In the genomic region with DNA sequence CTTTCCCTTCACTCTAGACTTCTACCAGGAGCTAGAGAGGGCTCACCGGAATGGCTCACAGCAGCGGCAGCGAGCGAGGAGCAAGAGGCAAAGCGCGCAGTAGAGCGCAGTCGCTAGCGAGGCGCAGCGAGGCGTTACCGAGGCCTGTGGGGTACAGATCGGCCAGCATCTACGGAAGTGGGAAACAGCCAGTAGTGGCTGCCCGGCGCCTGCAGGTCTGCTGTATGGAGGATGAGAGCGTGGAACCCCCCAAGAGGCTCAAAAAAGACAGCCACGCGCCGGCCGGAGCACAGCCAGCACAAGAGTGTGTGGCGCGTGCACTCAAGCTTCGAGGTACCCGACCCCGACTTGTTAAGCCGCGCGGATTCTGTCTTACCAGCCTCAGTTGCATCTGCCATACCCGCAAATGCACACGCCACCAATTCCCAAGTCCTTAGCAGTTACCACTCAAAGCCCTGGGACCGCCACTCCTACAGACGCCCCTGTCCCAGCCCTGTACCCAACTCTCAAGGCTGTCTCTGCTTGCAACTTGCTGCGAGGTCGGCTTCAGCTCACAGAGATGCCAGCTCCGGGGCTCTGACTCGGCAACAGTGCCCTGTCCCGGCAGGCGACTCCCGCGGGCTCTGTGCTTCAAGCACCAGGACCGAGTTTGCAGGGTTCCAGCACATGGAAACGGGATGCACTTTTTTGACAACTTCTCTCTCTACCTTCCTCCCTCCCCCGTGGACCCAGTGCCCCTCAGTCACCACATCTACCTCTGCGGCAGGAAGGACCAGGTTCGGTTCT, we compare ENCODE assay signal across 9 mouse cellular contexts. TPM values are rescaled to one million over a fixed set of nuclear protein-coding genes. Genes with fewer than 3 reads are reported as not detected.
A peak's percentile ranks its signal among the peaks of the same experiment; 100 is the strongest.
DNase-seq lines count a peak whose midpoint lies in the region; ATAC-seq lines count a peak whose summit lies in the region.
"Had no signal": no experiment of that assay in that cellular context is flagged by ENCODE, and none has a peak within 500 bp of the region (broad histone marks: within the 10 kb centered on the region; RNA-seq: fewer than 3 reads in every experiment).

No protein-coding gene starts in this region.

- peak; percentile 79 for ATAC-seq in kidney, embryonic 14.5 days (ENCODE audit: low FRiP score, low TSS enrichment)
- peak; percentile 25; the same call in 1 of the 2 replicates for ATAC-seq in common myeloid progenitor, adult 5-6 weeks (replicated peaks; ENCODE audit: low read depth, poor library complexity, severe bottlenecking)
- no peak for ATAC-seq in heart, embryonic 16.5 days (replicated peaks; ENCODE audit: extremely low read depth, insufficient read depth, low FRiP score)
- peak; percentile 37; the same call in 1 of the 2 replicates for ATAC-seq in limb, embryonic 11.5 days (ENCODE audit: insufficient number of reproducible peaks, low FRiP score, low TSS enrichment, low read depth)
- peak; percentile 65 for ATAC-seq in neural tube, embryonic 15.5 days (ENCODE audit: low FRiP score)
- no peak for ATAC-seq in inflammation-experienced regulatory T-cells, adult 6 months

- WGBS in kidney, embryonic 14.5 days, result under 1% methylated on average over 47 of the region's 47 CpGs
- under 1% methylated on average over 47 of the region's 47 CpGs for WGBS in heart, embryonic 16.5 days
- under 1% methylated on average over 47 of the region's 47 CpGs for WGBS in limb, embryonic 11.5 days
- WGBS in neural tube, embryonic 15.5 days, result under 1% methylated on average over 47 of the region's 47 CpGs

- no peaks in the 10 kb centered on the region for H3K36me3 ChIP-seq in kidney, embryonic 14.5 days (ENCODE audit: control insufficient read depth, insufficient read depth, low read length)
- H3K36me3 ChIP-seq in heart, embryonic 16.5 days (ENCODE audit: control insufficient read depth, insufficient read depth), result no peaks in the 10 kb centered on the region
- H3K36me3 ChIP-seq in limb, embryonic 11.5 days (ENCODE audit: control insufficient read depth, insufficient read depth, low read length), result no peaks in the 10 kb centered on the region
- no peaks in the 10 kb centered on the region; the same call in 1 of the 2 replicates for H3K36me3 ChIP-seq in neural tube, embryonic 15.5 days

- H3K4me2 ChIP-seq in kidney, embryonic 14.5 days (replicated peaks; ENCODE audit: low read depth, low read length), result peak overlapping the region; percentile 83
- H3K4me2 ChIP-seq in heart, embryonic 16.5 days (ENCODE audit: low read depth, low read length), result peak overlapping the region; percentile 89
- peak overlapping the region; percentile 96 for H3K4me2 ChIP-seq in limb, embryonic 11.5 days (ENCODE audit: low read depth, severe bottlenecking)
- H3K4me2 ChIP-seq in neural tube, embryonic 15.5 days, result peak overlapping the region; percentile 96

- DNase-seq in kidney, adult 11 months, result no peak
- DNase-seq in limb, embryonic 11.5 days (ENCODE audit: low spot score), result peak; percentile 72
- no peak for DNase-seq in thymus, postnatal 0 days (ENCODE audit: low spot score)

- H3K27me3 ChIP-seq in kidney, embryonic 14.5 days (ENCODE audit: control insufficient read depth, insufficient read depth, low read length), result peaks cover 42% of the 10 kb centered on the region
- peaks cover 53% of the 10 kb centered on the region for H3K27me3 ChIP-seq in heart, embryonic 16.5 days (ENCODE audit: control insufficient read depth, insufficient read depth, low read length)
- H3K27me3 ChIP-seq in limb, embryonic 11.5 days (ENCODE audit: control insufficient read depth, insufficient read depth, low read length), result peaks cover 12% of the 10 kb centered on the region; the same call in 1 of the 2 replicates
- peaks cover 18% of the 10 kb centered on the region for H3K27me3 ChIP-seq in neural tube, embryonic 15.5 days (replicated peaks)

- H3K9ac ChIP-seq in kidney, embryonic 14.5 days (ENCODE audit: low read depth, low read length), result peak overlapping the region; percentile 37; the same call in 1 of the 2 replicates
- H3K9ac ChIP-seq in heart, embryonic 16.5 days (ENCODE audit: low read length), result no peak overlapping the region; the same call in 1 of the 2 replicates
- peak overlapping the region; percentile 64 for H3K9ac ChIP-seq in limb, embryonic 11.5 days (ENCODE audit: low read length)
- H3K9ac ChIP-seq in neural tube, embryonic 15.5 days (replicated peaks), result peak overlapping the region; percentile 55

- H3K27ac ChIP-seq in kidney, embryonic 14.5 days (ENCODE audit: low read depth, low read length), result no peak overlapping the region
- no peak overlapping the region for H3K27ac ChIP-seq in heart, embryonic 16.5 days (ENCODE audit: low read length)
- no peak overlapping the region for H3K27ac ChIP-seq in limb, embryonic 11.5 days (replicated peaks; ENCODE audit: low read depth, low read length)
- no peak overlapping the region for H3K27ac ChIP-seq in neural tube, embryonic 15.5 days (replicated peaks)

- H3K4me3 ChIP-seq in kidney, embryonic 14.5 days (ENCODE audit: low read length), result peak overlapping the region; percentile 47
- peak overlapping the region; percentile 55 for H3K4me3 ChIP-seq in heart, embryonic 16.5 days (ENCODE audit: low read length)
- H3K4me3 ChIP-seq in limb, embryonic 11.5 days (ENCODE audit: low read depth, low read length), result peak overlapping the region; percentile 61
- peak overlapping the region; percentile 59 for H3K4me3 ChIP-seq in neural tube, embryonic 15.5 days (replicated peaks)

- no peaks in the 10 kb centered on the region for H3K9me3 ChIP-seq in kidney, embryonic 14.5 days (ENCODE audit: control insufficient read depth, low read length)
- H3K9me3 ChIP-seq in heart, embryonic 16.5 days (replicated peaks; ENCODE audit: control insufficient read depth, low read length), result no peaks in the 10 kb centered on the region
- H3K9me3 ChIP-seq in limb, embryonic 11.5 days (ENCODE audit: control insufficient read depth, low read length), result no peaks in the 10 kb centered on the region
- H3K9me3 ChIP-seq in neural tube, embryonic 15.5 days (replicated peaks), result no peaks in the 10 kb centered on the region

- peaks cover 14% of the 10 kb centered on the region; the same call in 1 of the 2 replicates for H3K4me1 ChIP-seq in kidney, embryonic 14.5 days (ENCODE audit: control insufficient read depth, insufficient read depth, low read length)
- peaks cover 12% of the 10 kb centered on the region for H3K4me1 ChIP-seq in heart, embryonic 16.5 days (ENCODE audit: control insufficient read depth, insufficient read depth, low read length)
- peaks cover 8% of the 10 kb centered on the region for H3K4me1 ChIP-seq in limb, embryonic 11.5 days (ENCODE audit: control insufficient read depth, insufficient read depth, low read length)
- peaks cover 25% of the 10 kb centered on the region for H3K4me1 ChIP-seq in neural tube, embryonic 15.5 days

RNA-seq across cellular contexts. Expression of a gene that starts 0.7 kb away (rescaled TPM):
- 0.17 and 0.31 TPM in 2 replicates for polyA plus RNA-seq in kidney, embryonic 14.5 days (2014; fragmentation: Nextera tagmentation; extraction: Ambion mirVana)
- total RNA-seq in common myeloid progenitor, adult 5-6 weeks (2017), result not detected in 2 replicates
- polyA plus RNA-seq in heart, embryonic 16.5 days (2015; fragmentation: Nextera tagmentation; extraction: Ambion mirVana), result 0.07 and 0.11 TPM in 2 replicates
- polyA plus RNA-seq in limb, embryonic 11.5 days (2014; fragmentation: Nextera tagmentation; extraction: Ambion mirVana), result 7.1 and 8.3 TPM in 2 replicates
- polyA plus RNA-seq in neural tube, embryonic 15.5 days (2015; fragmentation: Nextera tagmentation; extraction: Ambion mirVana), result 2.7 and 3.0 TPM in 2 replicates
- polyA plus RNA-seq in thymus, postnatal 0 days (2015; fragmentation: Nextera tagmentation; extraction: Ambion mirVana), result 0.22 and 0.31 TPM in 2 replicates
- polyA plus RNA-seq in inflammation-experienced regulatory T-cells, adult 6 months (2017; shearing (Covaris generic)), result not detected
- total RNA-seq: liver, adult 2 months had no signal
- polyA plus RNA-seq: liver, adult 2 months had no signal

Comparison
In these comparisons a context has a peak if more than half of its experiments do, and no peak if none do; other contexts are left out.
1. ATAC-seq: peak in kidney, embryonic 14.5 days (single experiment), common myeloid progenitor, adult 5-6 weeks (single experiment), limb, embryonic 11.5 days (single experiment) and neural tube, embryonic 15.5 days (single experiment); none in heart, embryonic 16.5 days (single experiment) and inflammation-experienced regulatory T-cells, adult 6 months (single experiment).
2. Peak in every context shown above with its lines, with median percentiles within 50 percentile points of each other: H3K4me2 ChIP-seq and H3K4me3 ChIP-seq.